Mouse (Mus musculus) T-helper 17 cell (primary cell): Measurements from ENCODE around the gene Psmc3ip.

Source experiments
- in situ Hi-C, 2 experiments: fragments of 300-600 bp; cut with MboI, MseI; formaldehyde crosslinking; loops; 1 replicate in 1 of 2; 2 replicates in 1 of 2; pipeline ENCODE4 v1.15.1; 2025; ENCODE audit warnings: high pct_unique_total_duplicates in 2 of 2

The Psmc3ip gene

DNA sequence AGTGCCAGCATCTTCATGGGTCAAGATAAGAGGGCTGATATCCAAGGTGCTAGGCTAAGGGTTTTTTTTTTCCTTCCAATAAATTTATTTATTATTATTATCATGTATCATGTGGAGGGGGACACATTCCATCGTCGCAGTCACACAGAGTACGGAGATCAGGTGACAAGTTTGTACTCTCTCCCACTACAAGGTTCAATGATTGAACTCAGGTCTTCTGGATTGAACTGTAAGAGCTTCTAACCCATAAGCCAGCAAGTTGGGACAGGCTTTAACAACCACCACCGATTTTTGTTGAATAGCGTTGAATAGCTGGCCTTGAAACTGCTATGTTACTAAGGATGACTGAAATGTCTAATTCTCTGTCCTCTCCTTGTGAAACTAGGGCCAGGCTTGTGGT lies 14.8 kb downstream of the Psmc3ip start:
- in situ Hi-C loops: loop anchor here in 1 of 2 experiments (5.0 kb wide), 1 partner anchor 102 kb away; no protein-coding TSS in a partner anchor

DNA sequence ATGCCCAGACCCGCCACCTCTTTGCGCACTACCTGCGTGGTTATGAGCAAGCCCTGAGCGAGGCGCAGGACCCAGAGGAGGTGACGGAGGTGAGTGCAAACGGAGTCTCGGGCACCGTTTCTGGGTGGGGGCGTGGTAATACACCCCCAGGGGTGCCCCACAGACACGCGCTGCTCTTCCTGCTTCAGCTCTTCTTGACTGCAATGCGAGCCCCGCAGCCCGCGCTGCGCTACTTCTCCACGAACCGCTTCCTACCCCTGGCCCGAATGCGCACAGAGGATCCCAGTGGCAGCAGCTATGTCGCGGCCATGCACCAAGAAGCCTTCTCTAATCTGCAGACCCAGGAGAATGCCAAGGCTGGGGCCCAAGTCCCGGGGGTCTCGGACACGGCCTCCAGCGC lies 15.5 kb downstream of the Psmc3ip start:
- in situ Hi-C loops: loop anchor here in 1 of 2 experiments (5.0 kb wide), 1 partner anchor 103 kb away; no protein-coding TSS in a partner anchor

DNA sequence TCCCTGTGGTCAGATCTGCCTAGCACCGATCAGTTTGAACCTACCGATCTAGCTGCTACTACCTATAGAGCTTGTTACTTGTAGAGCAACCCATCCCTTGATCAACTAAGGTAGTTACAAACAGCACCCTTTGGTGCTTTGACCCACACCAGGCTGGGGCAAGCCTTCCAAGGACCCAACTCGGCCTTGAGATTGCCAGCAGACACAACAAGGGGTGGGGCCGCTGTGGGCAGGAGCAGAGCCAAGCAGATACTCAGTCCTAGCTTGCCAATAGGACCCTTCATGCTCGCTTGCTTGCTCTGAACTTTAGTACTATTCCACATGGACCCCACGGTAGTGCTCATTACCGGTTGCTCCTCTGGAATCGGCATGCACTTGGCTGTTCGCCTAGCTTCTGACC lies 17.1 kb downstream of the Psmc3ip start, which contains the start of gene Hsd17b1:
Gene Hsd17b1, plus strand, starts transcription at position 291 of the 400 bp plus-strand sequence.
- in situ Hi-C loops: no loop called here

DNA sequence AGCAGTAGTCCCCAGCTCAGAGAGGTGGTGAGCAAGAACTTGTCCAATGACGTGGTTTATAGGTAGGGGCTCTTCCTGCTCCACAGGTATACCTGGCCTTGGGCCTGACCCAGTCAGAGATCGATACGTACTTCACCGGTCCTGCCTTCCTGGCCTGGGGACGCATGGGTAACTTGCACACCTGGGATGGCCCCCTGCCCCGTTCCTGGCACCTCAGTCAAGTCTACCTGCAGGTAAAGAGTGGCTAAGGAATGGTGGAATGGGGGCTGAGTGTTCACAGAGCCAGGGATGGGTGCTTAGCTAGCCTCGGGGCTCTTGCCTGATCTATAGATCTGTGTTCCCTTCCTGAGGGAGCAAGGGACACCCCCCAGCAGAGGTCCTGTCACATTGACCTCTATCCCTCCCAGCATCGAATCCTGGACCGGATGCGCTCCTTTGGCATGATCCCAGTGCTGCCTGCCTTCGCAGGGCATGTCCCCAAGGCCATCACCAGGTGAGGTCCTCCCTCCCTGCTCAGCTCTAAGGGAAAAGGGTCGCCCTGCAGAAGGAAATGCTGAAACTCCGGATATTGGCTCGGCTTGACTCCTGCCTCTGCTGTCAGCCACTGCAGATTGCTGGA lies 23.3 kb downstream of the Psmc3ip start:
- in situ Hi-C loops: no loop called here

DNA sequence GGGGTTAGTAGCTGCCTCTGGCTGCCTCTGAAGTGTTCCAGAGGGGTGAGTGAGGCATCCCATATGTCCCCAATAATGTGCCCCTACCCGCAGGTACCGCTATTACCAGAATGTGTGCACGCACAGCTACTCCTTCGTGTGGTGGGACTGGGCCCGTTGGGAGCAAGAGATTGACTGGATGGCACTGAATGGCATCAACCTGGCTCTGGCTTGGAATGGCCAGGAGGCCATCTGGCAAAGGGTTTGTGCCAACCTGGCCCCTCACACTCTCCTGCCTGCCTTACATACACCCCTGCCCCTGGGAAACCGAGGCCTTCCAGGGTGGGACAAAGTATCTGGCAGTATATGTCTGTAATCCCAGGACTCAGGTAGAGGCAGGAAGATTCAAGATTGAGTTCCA lies 24.2 kb downstream of the Psmc3ip start:
- in situ Hi-C loops: no loop called here

DNA sequence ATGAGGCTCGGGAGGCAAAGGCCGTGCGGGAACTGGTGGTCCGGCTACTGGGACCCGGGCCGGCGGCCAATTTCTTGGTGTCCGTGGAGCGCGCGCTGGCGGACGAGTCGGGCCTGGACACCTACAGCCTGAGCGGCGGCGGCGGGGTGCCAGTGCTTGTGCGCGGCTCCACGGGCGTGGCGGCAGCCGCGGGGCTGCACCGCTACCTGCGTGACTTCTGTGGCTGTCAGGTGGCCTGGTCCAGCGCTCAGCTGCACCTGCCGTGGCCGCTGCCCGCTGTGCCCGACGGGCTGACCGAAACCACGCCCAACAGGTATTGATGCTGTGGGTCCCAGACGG lies 25.1 kb downstream of the Psmc3ip start:
- in situ Hi-C loops: no loop called here

DNA sequence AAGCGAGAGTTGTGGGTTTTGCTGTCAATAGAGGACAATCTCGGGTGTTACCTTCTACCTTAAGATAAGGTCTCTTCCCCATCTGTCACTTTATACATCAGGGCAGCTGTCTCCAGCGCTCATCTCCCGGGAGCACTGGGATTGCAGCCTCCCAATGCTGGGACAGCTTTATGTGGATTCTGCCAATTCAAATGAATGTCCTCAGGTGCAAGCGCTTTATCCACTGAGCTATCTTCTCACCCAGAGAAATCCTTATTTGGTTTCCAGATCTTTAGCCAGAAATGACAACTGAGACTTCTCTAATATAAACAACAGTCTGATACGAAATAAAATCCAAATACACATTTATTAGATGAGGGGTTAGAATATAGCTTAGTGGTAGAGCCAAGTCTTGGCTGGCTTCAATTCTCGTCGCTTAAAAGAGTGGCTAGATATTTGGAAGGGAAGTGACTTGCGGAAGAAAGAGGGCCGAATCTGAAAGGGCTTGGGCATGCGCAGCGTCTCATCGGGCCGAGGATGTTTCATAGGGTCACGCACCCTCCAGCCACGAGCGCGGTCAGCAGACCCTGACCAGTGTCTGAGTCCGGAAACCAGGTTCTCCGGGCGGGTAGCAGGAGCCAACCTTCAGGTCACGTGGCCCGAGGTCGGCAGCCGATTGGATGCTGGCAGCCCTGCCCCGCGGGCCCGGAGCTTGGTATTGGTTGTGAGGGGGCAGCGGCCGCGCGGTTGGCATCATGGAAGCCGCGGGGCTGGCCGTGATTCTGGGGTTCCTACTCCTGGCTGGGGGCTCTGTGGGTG lies 25.6 kb downstream of the Psmc3ip start, which contains the start of gene Naglu:
Gene Naglu, plus strand, starts transcription at position 622 of the 798 bp plus-strand sequence.
- in situ Hi-C loops: loop anchor here in 1 of 2 experiments (10.0 kb wide), 1 partner anchor 175 kb away; no protein-coding TSS in a partner anchor

DNA sequence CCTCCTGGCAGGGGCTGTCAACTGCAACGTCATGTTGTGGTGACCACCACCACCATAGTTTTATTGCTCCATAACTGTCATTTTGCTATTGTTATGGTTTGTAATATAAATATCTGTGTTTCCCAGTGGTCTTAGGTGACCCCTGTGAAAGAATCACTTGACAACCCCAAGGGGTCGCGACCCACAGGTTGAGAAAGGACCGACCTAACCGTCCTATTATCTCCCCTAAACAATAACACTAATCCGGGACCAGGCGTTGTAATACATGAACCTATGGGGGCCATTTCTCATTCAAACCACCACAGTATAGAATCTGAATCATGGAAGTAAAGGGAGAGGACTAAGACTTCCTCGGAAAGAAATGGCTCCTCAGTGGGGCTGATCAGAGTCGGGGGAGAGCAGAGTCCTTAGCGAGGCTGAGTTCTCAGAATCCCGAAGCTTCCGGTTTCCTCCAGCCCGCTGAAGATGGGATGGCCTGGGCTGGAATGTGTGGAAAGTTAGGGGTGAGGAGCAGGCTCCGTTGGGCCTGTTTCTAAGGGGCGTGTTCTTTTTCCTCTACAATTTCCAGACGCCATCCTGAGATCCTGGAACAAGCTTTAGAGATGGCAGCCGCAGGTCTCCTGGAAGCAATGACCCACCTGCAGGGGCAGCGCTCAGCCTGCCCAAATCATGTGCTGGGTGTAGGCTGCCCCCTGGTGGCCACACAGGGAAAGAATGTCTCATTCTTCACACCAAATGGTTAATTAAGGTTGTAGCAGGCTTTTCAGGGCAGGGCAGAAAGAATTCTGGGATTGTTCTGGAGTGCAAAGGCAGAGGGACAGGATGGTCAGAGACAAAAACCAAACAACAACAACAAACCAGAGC lies 28.5 kb downstream of the Psmc3ip start:
- in situ Hi-C loops: loop anchor here in 1 of 2 experiments (10.0 kb wide), 1 partner anchor 172 kb away; no protein-coding TSS in a partner anchor

DNA sequence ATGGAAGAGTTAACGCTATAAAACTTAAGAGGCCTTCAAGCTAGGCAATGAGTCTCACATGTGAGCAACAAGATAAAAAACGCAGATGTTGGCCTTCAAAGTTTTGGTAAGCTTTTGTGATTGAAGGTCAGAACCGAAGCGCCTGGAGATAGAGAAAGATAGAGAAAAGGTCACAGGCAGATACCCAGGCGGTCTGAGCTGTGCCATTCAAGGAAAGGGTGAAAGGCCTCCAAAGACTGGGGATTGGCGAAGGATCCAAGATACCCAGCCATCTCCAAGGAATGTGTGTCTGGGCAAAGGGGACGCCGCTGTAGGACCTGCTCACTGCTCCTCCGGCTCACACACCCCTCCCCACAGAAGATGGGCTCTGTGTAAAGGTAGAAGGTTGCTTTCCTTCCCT lies 30.2 kb downstream of the Psmc3ip start:
- in situ Hi-C loops: loop anchor here in 1 of 2 experiments (10.0 kb wide), 1 partner anchor 170 kb away; no protein-coding TSS in a partner anchor

DNA sequence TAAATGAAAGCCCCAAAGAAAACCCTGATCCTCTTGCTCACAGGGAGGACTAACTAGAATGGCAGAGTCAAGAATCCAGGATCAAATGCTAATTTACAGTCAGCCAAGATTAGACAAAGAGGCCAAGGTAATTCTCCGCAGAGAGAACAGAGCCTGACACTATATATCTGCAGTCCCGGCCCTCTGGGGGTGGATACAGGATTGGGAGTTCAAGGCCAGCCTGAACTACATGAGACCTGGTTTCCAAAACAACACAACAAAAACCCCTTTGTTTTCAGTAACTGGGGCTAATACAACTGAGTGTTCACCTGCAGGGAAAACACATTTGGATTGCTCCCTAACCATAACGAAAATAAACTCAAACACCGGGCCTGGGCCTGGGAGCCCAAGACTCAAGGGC lies 30.8 kb downstream of the Psmc3ip start:
- in situ Hi-C loops: loop anchor here (5.0 to 10.0 kb wide), 2 partner anchors 82 to 170 kb away; no protein-coding TSS in a partner anchor

DNA sequence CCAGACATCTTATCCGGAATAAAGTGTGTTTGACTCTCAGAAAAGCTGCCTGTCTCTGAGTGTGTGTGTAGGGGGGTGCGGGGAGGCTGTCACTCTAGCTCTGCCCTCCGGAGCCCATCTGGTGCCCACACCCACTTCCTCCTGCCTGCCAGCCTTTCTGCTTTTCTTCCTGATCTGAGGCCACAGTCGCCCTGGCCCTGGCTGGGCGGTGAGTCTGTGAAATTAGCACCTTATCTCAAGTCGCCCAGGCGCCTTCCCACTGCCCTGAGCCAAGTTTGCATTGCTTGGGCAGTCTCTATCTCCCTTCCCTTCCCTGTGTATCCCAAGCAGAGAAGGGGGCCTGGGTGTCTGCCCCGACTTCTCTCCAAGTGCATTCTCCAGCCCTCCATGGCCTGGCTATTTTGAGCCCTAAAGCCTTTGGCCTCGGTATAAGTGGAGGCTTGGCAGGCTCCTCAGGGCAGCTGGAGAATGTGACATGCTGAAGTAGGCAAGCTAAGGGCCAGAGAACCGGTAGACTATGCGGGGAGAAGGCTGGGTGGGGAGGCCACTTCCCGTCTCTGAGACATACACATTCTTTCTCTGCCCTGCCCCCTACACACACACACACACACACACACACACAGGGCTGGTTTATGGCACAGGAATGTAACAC lies 31.4 kb downstream of the Psmc3ip start:
- in situ Hi-C loops: loop anchor here (5.0 to 10.0 kb wide), 2 partner anchors 82 to 169 kb away; no protein-coding TSS in a partner anchor

DNA sequence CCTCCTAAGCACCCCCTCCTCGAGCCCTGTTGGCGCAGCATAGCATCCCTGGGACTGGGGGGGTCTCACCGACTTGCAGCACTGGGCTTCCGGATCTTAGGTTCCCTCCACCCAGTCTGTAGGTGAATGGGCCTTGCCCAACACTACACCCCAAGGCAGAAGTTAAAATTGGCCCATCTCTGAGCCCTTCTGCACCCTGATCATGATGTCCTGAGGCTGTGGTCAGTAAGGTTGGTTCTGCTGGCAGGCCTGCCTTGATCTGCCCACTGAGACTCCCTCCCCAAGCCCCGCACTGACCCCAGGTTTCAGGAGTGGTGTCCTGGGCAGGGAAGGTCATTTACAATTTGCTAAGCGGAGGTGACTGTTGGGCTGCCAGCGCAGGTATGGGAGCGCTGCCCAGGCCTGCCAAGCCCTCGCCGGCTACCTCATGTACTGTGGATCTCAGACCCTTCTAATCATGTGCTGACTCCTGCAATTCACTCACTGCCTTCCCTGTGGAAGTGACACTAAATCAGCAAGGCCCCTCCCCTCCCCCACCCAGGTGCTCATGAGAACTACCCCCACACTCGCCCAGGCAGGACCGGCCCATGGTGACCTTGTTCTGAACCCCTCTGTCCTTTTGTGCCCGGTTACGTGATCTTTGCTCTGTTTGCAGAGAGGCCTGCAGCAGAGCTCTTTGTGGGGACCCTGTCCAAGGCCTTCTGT lies 32.1 kb downstream of the Psmc3ip start:
- in situ Hi-C loops: loop anchor here (5.0 to 10.0 kb wide), 2 partner anchors 81 to 168 kb away; no protein-coding TSS in a partner anchor

DNA sequence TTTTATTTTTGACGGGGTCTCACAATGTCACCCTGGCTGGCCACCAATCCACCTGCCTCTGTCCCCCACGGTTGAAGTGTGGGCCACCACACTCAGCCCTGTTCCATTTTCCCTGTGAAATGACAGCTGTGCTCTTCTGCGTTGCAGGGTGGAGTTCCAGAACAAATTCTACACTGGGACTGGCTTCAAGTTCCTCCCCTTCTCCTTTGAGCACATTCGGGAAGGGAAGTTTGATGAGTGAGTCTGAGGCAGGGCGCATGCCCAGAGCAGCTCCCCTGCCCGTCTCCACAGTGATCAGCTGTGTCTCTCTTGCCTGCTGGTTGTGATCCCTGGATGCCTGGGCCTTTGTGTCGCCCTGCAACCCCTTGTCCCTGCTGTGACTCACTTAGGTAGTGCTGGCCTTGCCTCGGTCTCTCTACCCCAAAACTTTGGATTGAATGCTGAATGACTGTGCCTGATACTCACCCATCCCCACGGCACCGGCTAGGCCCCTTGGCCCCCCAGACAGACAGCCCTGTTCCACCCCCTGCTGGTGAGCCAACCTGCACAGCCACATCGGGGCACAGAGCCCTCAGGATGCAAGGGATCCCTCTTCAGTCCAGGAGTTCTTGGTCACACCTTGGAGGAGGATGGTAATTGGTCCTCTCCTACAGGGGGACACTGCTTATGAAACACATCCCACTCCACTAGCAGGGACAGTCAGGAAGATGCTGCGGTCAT lies 32.9 kb downstream of the Psmc3ip start:
- in situ Hi-C loops: loop anchor here (5.0 to 10.0 kb wide), 2 partner anchors 80 to 168 kb away; no protein-coding TSS in a partner anchor

DNA sequence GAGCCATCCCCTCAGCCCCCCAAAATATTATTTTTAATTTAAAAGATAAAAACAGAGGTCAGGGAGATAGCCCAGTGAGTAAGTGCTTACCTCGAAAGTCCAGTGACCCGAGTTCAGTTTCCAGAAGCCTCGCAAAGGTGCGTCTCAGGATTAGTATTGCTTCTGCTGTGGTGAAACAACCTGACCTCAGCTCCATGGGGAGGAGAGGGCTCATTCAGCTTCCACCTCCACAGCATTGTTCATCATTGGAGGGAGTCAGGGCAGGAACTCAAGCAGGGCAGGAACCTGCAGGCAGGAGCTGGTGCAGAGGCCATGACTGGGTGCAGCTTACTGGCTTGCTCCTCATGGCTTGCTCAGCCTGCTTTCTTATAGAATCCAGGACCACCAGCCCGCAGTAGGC lies 34.2 kb downstream of the Psmc3ip start:
- in situ Hi-C loops: loop anchor here (5.0 to 10.0 kb wide), 2 partner anchors 79 to 166 kb away; no protein-coding TSS in a partner anchor

DNA sequence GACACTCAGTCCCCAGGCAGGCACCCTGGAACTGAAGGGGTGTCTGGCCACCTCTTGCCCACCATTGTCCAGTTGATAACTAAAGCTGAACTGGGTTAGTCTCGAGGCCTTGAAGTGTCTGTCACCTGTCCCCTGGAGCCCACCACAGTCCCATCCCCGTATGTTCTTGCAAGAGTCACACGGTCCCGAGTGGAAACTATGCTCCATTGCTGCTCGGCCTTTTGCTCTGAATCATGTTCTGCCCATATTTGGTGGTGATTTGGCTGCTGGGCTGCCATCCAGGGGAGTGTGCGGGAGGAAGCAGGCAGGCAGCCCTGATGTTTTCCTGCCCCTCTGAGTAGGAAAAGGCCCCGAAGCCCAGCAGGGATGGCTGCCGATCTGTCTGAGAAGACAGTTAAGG lies 35.1 kb downstream of the Psmc3ip start:
- in situ Hi-C loops: loop anchor here (5.0 to 10.0 kb wide), 2 partner anchors 78 to 165 kb away; no protein-coding TSS in a partner anchor

DNA sequence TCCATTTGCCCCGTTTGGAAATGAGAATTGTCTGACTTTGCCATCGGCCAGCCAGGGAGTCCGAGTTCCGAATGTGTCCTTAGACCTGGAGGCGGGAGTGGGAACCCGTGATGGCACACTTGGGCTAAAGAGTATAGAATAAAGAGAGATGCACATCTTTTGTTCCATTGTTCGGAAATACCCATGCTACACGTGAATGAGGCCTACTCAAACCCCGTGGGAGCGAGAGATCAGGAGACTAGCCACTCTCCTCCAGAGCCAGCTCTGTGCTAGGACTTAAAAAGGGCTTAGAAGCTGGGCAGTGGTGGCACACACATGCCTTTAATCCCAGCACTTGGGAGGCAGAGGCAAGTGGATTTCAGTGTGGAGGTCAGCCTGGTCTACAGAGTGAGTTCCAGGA lies 35.8 kb downstream of the Psmc3ip start:
- in situ Hi-C loops: loop anchor here in 1 of 2 experiments (5.0 kb wide), 1 partner anchor 77 kb away; no protein-coding TSS in a partner anchor

DNA sequence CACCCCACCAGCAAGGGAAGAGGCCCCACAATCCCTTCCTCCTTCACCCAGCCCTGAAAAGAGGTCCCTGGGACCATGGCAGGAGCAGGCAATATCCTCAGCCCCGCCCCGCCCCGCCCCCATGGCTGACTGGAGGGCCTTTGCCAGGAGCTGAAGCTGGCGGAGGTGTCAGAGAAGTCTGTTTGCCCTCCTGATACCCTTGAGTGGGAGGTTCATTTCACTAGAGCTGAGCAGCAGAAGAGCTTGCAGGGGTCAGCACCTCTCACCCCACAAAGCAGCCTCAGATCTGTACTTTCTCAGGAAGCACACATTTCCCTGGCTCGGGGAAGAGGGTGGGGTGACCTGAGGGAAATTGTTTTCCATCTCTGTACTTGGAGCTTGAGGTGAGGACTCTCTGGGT lies 36.5 kb downstream of the Psmc3ip start:
- in situ Hi-C loops: loop anchor here in 1 of 2 experiments (5.0 kb wide), 1 partner anchor 76 kb away; no protein-coding TSS in a partner anchor

DNA sequence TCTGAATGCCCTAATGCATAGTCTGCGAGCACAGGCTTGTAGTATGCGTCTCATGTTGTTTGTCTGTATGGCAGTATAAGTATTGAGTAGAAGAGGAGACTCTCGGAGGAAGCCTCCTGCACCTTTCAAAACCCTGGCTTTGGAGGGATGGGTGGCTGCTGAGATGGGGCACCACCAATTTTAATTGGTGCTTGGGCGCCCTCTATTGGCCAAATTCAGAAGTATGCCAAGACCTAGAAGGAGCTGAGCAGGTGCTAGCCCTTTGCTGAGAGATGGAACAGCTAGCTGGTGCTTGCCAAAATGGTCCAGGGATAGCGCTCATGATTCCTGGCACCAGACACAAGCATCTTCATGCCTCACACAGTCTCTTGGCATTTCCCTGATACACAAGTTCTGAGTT lies 37.4 kb downstream of the Psmc3ip start:
- in situ Hi-C loops: loop anchor here in 1 of 2 experiments (5.0 kb wide), 1 partner anchor 76 kb away; no protein-coding TSS in a partner anchor

DNA sequence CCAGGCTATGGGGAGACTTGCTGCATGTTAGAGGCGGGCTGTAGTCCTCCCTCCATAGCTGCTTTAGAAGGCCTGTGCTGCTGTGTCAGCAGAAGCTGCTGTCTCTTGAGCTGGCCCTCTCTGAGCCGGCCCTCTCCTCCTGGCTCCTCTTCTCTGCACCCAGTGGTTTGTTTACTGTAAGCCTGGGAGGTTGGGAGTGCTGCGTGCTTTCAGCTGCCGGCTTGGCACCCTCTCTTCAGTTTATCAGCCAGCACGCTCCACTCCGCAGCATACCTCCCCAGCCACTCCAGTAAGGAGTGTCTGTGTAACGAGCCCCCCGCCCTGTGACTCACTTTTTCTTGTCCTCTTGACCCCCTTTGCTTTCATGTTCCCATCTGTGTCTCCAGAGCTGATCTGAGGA lies 38.4 kb downstream of the Psmc3ip start:
- in situ Hi-C loops: loop anchor here in 1 of 2 experiments (5.0 kb wide), 1 partner anchor 75 kb away; no protein-coding TSS in a partner anchor
